Mouse (Mus musculus) embryonic facial prominence, embryonic 14.5 days (tissue): Measurements from ENCODE around the gene Nacc1. TPM values are rescaled to one million over a fixed set of nuclear protein-coding genes. Genes with fewer than 3 reads are reported as not detected.

ENCODE experiments used
- ATAC-seq: fragments of 200-750 bp; cut with Nextera tagmentation; 2 replicates; pipeline ENCODE4 v1.8.0; 2017; ENCODE audit warnings: low read depth, moderate number of reproducible peaks, moderate TSS enrichment
- DNase-seq: peaks from one replicate; pipeline ENCODE4 v3.0.0-alpha.2; 2015; ENCODE audit warnings: low spot score
- H3K27ac ChIP-seq: fragments of 300-500 bp; sonication (generic); replicated peaks from 2 replicates; pipeline ENCODE4 v1.5.1; 2014; ENCODE audit warnings: low read depth, mild to moderate bottlenecking, low read length, moderate library complexity
- H3K27me3 ChIP-seq: fragments of 300-500 bp; sonication (generic); replicated peaks from 2 replicates; pipeline ENCODE4 v1.6.1; 2014; ENCODE audit warnings: low read length; ENCODE audit not compliant: control insufficient read depth, insufficient read depth
- H3K36me3 ChIP-seq: fragments of 300-500 bp; sonication (generic); 2 replicates; pipeline ENCODE4 v1.6.1; 2014; ENCODE audit warnings: low read length, mixed read lengths; ENCODE audit not compliant: control insufficient read depth, insufficient read depth
- H3K4me1 ChIP-seq: fragments of 300-500 bp; sonication (generic); 2 replicates; pipeline ENCODE4 v1.6.1; 2014; ENCODE audit warnings: antibody characterized with exemption, low read length; ENCODE audit not compliant: control insufficient read depth, insufficient read depth
- H3K4me2 ChIP-seq: fragments of 300-500 bp; sonication (generic); 2 replicates; pipeline ENCODE4 v1.6.1; 2014; ENCODE audit warnings: low read depth, mild to moderate bottlenecking, low read length, moderate library complexity, mixed read lengths
- H3K4me3 ChIP-seq: fragments of 300-500 bp; sonication (generic); 2 replicates; pipeline ENCODE4 v1.5.1; 2014; ENCODE audit warnings: low read depth, mild to moderate bottlenecking, low read length
- H3K9ac ChIP-seq: fragments of 300-500 bp; sonication (generic); 2 replicates; pipeline ENCODE4 v1.6.1; 2014; ENCODE audit warnings: low read depth, mild to moderate bottlenecking, low read length, moderate library complexity, mixed read lengths
- H3K9me3 ChIP-seq: fragments of 300-500 bp; sonication (generic); 2 replicates; pipeline ENCODE4 v1.6.1; 2016; ENCODE audit warnings: low read length; ENCODE audit not compliant: control insufficient read depth
- WGBS: fragments of 180-500 bp; shearing (Covaris S2); extraction: QIAGEN DNeasy Blood & Tissue Kit; methylation state at CpG from one replicate; pipeline ENCODE4 v1.1.7; 2014; 5-methylcytosine and 5-hydroxymethylcytosine counted together
- polyA plus RNA-seq: library from polyadenylated mRNA; unstranded; fragments of >200 nt; fragmentation: Nextera tagmentation; extraction: Ambion mirVana; gene quantifications from 2 replicates; pipeline ENCODE4 v1.2.1, GENCODE M21; 2014

Gene Nacc1
- 19.7 and 20.1 TPM in 2 replicates for polyA plus RNA-seq

GRCm38 (mm10) chr8:84687705-84688100, at the start of gene Nacc1:
Gene Nacc1 (minus strand): TSS chr8:84687862.
- WGBS = 1% methylated on average over 27 of the region's 37 CpGs
- DNase-seq (peak; percentile 96), ATAC-seq (peak; percentile 86)
- peak within 1 kb of the TSS; percentile 93 for H3K4me2 ChIP-seq
- H3K4me3 ChIP-seq = peak within 1 kb of the TSS; percentile 100
- H3K27ac ChIP-seq = peak within 1 kb of the TSS; percentile 95
- peaks cover 30% of the 10 kb centered on the region; the same call in 1 of the 2 replicates for H3K36me3 ChIP-seq
- H3K9me3 ChIP-seq = no peaks in the 10 kb centered on the region
- H3K9ac ChIP-seq = peak within 1 kb of the TSS; percentile 99
- H3K27me3 ChIP-seq = no peaks in the 10 kb centered on the region
- peaks cover 26% of the 10 kb centered on the region for H3K4me1 ChIP-seq

- 78% methylated on average over 4 of the region's 4 CpGs for WGBS
- no peaks in the 10 kb centered on the region for H3K27me3 ChIP-seq
- H3K4me1 ChIP-seq = peaks cover 71% of the 10 kb centered on the region
- no peaks in the 10 kb centered on the region for H3K9me3 ChIP-seq
- H3K9ac ChIP-seq = 0 out of 2 replicates have a peak overlapping the region, but pooled peaks have one; percentile 27
- H3K36me3 ChIP-seq = peaks cover 5% of the 10 kb centered on the region; the same call in 1 of the 2 replicates
- no peak overlapping the region for H3K4me3 ChIP-seq
- DNase-seq = no peak
- no peak for ATAC-seq
- H3K27ac ChIP-seq = no peak overlapping the region
- no peak overlapping the region for H3K4me2 ChIP-seq
Observed at GRCm38 (mm10) chr8:84736521-84736920, 48.9 kb upstream of the Nacc1 start.

GRCm38 (mm10) chr8:84735597-84735996, 47.9 kb upstream of the Nacc1 start:
- H3K27ac ChIP-seq = no peak overlapping the region
- H3K9me3 ChIP-seq = no peaks in the 10 kb centered on the region
- 0 out of 2 replicates have a peak overlapping the region, but pooled peaks have one; percentile 27 for H3K9ac ChIP-seq
- DNase-seq (no peak), ATAC-seq (no peak)
- WGBS = 34% methylated on average over 2 of the region's 2 CpGs
- H3K4me2 ChIP-seq = no peak overlapping the region
- no peaks in the 10 kb centered on the region for H3K27me3 ChIP-seq
- H3K4me3 ChIP-seq = no peak overlapping the region
- H3K36me3 ChIP-seq = peaks cover 5% of the 10 kb centered on the region; the same call in 1 of the 2 replicates
- H3K4me1 ChIP-seq = peaks cover 71% of the 10 kb centered on the region

GRCm38 (mm10) chr8:84734680-84735079, 47.0 kb upstream of the Nacc1 start:
- no peaks in the 10 kb centered on the region for H3K9me3 ChIP-seq
- no peak overlapping the region for H3K27ac ChIP-seq
- DNase-seq (no peak), ATAC-seq (no peak)
- H3K27me3 ChIP-seq = no peaks in the 10 kb centered on the region
- 50% methylated on average over 1 of the region's 2 CpGs for WGBS
- no peak overlapping the region for H3K4me2 ChIP-seq
- H3K4me1 ChIP-seq = peaks cover 66% of the 10 kb centered on the region
- no peak overlapping the region for H3K4me3 ChIP-seq
- H3K36me3 ChIP-seq = peaks cover 5% of the 10 kb centered on the region; the same call in 1 of the 2 replicates
- H3K9ac ChIP-seq = no peak overlapping the region

GRCm38 (mm10) chr8:84733959-84734358, 46.3 kb upstream of the Nacc1 start:
- H3K36me3 ChIP-seq = peaks cover 5% of the 10 kb centered on the region; the same call in 1 of the 2 replicates
- no peak overlapping the region for H3K9ac ChIP-seq
- no peak for ATAC-seq

GRCm38 (mm10) chr8:84732996-84733395, 45.3 kb upstream of the Nacc1 start:
- Histone ChIP-seq H3K9ac (peak overlapping the region; percentile 7; the same call in 1 of the 2 replicates), H3K4me1 (peaks cover 53% of the 10 kb centered on the region), H3K27me3 (no peaks in the 10 kb centered on the region), H3K4me2 (0 out of 2 replicates have a peak overlapping the region, but pooled peaks have one; percentile 11), H3K27ac (peak overlapping the region; percentile 57), H3K9me3 (no peaks in the 10 kb centered on the region), H3K36me3 (peaks cover 6% of the 10 kb centered on the region; the same call in 1 of the 2 replicates), H3K4me3 (no peak overlapping the region)
- DNase-seq (peak; percentile 28), ATAC-seq (peak; percentile 22; the same call in 1 of the 2 replicates)
- WGBS = 14% methylated on average over 5 of the region's 6 CpGs

More at GRCm38 (mm10) chr8:84733959-84734358, 46.3 kb upstream of the Nacc1 start:
- no peak for DNase-seq
- Histone ChIP-seq H3K4me1 (peaks cover 59% of the 10 kb centered on the region), H3K4me2 (no peak overlapping the region), H3K4me3 (no peak overlapping the region), H3K27me3 (no peaks in the 10 kb centered on the region), H3K9me3 (no peaks in the 10 kb centered on the region), H3K27ac (no peak overlapping the region)
- WGBS = 85% methylated on average over 6 of the region's 6 CpGs

GRCm38 (mm10) chr8:84732545-84732944, 44.9 kb upstream of the Nacc1 start:
- 63% methylated on average over 5 of the region's 5 CpGs for WGBS
- no peak for DNase-seq
- H3K4me1 ChIP-seq = peaks cover 48% of the 10 kb centered on the region
- ATAC-seq = no peak
- H3K27me3 ChIP-seq = no peaks in the 10 kb centered on the region
- no peaks in the 10 kb centered on the region for H3K9me3 ChIP-seq
- H3K9ac ChIP-seq = 0 out of 2 replicates have a peak overlapping the region, but pooled peaks have one; percentile 7
- H3K4me3 ChIP-seq = no peak overlapping the region
- H3K36me3 ChIP-seq = peaks cover 11% of the 10 kb centered on the region; the same call in 1 of the 2 replicates
- 0 out of 2 replicates have a peak overlapping the region, but pooled peaks have one; percentile 11 for H3K4me2 ChIP-seq
- peak overlapping the region; percentile 57; the same call in 1 of the 2 replicates for H3K27ac ChIP-seq

GRCm38 (mm10) chr8:84731371-84732177, 43.9 kb upstream of the Nacc1 start:
- Histone ChIP-seq H3K27ac (peak overlapping the region; percentile 61), H3K27me3 (no peaks in the 10 kb centered on the region), H3K4me2 (no peak overlapping the region), H3K9me3 (no peaks in the 10 kb centered on the region), H3K36me3 (peaks cover 20% of the 10 kb centered on the region), H3K9ac (peak overlapping the region; percentile 35; the same call in 1 of the 2 replicates), H3K4me1 (peaks cover 48% of the 10 kb centered on the region), H3K4me3 (no peak overlapping the region)
- 60% methylated on average over 11 of the region's 11 CpGs for WGBS
- DNase-seq (no peak), ATAC-seq (no peak)
